Mouse (Mus musculus) gastrocnemius, postnatal 4 days (tissue): ENCODE results near the gene Gsk3a. TPM values are rescaled to one million over a fixed set of nuclear protein-coding genes. Genes with fewer than 3 reads are reported as not detected.

Experiments used
- DNase-seq, 2 experiments: peaks; one replicate each; pipeline ENCODE4 v3.0.0; 2021 to 2022; ENCODE audit warnings: low spot score in 2 of 2, mixed read lengths in 2 of 2
- microRNA-seq: library from miRNA; unstranded; fragments of <30 nt; microRNA quantifications from one replicate; pipeline ENCODE4 v1.2.0, GENCODE M21; 2021
- total RNA-seq, 2 experiments: library from RNA; stranded (reverse); gene quantifications; 2 replicates each; pipeline ENCODE4 v1.2.3; 2021

Gene Gsk3a
- total RNA-seq, 2 experiments from 2014 or later: 62.8 to 63.2 TPM

DNA sequence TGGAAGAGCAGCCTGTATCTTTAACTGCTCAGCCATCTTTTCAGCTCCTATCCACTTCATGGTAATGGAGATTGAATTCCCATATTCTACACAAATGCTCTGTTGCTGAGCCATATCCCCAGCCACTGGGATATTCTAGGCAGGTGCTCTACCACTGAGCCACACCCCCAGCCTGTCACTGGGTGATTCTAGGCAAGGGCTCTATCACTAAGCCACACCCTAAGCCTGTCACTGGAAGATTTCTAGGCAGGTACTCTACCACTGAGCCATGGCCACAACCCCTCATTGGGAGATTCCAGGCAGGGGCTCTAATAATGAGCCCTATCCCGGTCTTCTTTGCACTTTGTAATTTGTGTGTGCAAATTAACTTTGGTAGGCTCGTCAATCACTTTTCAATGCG is 42.5 kb downstream of the Gsk3a start:
- DNase-seq: no peak

GRCm38 (mm10) chr7:25192110-25192509 is 45.5 kb downstream of the Gsk3a start:
- DNase-seq: no peak

DNA sequence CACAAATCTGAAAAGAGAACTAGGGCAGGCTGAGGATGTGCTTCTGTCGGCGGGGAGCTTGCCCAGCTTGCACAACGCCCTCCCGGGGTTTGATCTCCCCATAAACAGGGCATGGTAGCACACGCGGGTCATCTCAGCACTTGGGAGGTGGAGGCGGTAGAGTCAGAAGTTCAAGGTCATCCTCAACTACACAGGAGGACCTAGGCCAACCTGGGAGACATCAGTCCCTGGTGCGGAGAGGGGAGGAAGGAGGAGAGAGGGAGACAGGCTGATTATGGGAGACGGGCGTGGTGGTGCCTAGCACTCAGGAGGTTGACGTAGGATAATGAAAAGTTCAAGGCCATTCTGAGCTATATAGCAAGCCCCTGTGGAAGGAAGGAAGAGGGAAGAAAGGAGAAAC is 46.8 kb downstream of the Gsk3a start:
- DNase-seq: no peak

DNA sequence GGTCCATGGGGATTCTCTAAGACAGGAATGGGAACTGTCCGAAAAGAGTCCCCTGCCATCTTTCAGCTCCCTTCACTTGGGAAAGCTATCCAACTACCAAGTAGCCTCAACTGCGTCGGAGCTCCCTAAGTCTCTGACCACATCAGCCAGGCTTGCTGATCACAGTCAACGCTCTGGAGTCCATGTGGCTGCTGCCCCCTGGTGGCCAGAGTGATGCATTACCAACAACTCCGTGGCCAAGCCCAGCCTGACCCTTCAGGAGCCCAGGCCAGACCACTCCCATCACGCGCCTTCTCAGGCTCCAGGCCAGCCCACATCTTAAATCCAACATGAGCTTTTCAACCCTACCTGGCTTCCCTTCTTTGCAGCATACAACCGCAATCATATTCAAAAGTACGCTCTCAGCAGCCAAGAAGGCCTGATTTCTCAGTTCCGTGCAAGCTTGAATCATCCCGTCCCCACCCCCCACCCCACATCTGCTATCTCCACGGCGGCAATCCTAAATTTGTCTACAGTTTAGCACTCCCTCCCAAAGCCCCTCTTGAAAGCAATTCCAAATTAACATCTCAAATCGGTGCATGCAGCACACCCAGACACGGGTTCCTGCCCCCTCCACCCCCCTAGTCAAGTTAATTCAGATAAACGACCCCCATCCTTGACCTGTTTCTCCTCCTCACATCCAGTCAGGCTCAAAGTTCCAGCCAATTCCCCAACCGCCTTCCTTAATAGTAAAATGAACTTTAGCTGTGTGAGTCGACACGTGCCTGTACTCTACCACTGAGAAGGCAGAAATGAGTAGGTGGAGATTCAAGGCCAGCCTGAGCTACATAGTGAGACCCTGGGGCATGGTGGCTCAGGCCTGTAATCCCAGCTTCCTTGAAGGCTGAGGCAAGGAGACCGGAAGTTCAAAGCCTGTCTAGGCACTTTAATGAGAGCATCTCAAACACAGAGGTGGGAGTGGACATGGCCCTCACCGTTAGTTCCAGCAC is 49.7 kb downstream of the Gsk3a start:
- DNase-seq: peak; percentile 81 to 82

DNA sequence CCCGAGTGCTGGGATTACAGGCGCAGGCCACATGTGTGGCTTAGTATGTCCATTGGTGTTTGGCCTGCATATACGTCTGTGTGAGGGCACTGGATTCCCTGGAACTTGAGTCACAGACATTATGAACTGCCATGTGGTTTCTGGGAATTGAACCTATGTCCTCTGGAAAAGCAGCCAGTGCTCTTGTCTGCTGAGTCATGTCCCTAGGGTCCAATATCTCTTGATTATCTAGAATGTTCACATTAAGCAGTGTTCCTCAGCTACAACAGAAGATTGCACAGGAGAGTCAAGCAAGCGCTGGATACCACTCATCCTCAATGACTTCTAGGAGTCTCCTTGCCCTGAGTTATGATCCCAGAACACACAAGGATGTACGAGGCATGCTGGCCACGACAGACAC is 53.6 kb downstream of the Gsk3a start:
- no peak for DNase-seq

GRCm38 (mm10) chr7:25181814-25182213 is 55.8 kb downstream of the Gsk3a start:
- no peak for DNase-seq

DNA sequence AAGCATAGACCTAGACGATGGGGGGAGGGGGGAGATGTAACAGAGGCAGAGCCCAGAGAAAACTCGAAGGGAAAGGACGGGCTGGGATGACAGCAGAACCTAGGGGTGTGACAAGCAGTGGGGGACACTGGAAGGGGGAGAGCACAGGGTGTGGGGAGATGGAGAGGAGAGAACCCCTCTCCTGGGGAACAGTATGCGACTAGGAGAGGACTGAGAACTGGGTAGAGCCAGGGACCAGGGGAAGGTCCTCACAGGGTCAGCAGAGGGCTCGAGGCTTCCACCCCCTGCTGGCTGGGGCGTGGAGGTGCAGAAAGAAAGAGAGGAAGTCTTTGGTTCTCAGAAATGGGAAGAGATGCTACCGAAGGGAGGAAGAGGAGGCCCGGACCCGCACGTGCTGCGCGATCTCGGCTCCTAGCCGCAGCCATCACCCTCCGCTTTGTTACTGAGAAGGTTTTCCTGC is 56.3 kb downstream of the Gsk3a start:
- DNase-seq: peak in 1 of 2 experiments; percentile 34

- DNase-seq: no peak
These were observed 57.1 kb downstream of the Gsk3a start for GRCm38 (mm10) chr7:25180512-25180911.

- DNase-seq: peak in 1 of 2 experiments; percentile 62
These were observed 58.0 kb downstream of the Gsk3a start, which contains the start of gene Pou2f2 for GRCm38 (mm10) chr7:25179606-25180161. Gene Pou2f2 (minus strand): TSS chr7:25179726.

- no peak for DNase-seq
These were observed 58.7 kb downstream of the Gsk3a start for GRCm38 (mm10) chr7:25178787-25179605.

GRCm38 (mm10) chr7:25178317-25178716 is 59.3 kb downstream of the Gsk3a start:
- no peak for DNase-seq

Small RNA genes lying within 50 kb of the gene (microRNA-seq; reads per million reads assigned to microRNA genes)
- gene Mir7048: not detected

Other genes with a start within 250 kb of the Gsk3a start
- under 1 TPM; 0.20 to 0.44 TPM for gene Atp1a3, start 231.9 kb downstream of the Gsk3a start, total RNA-seq
- gene Grik5, start 165.5 kb downstream of the Gsk3a start, total RNA-seq: 10 to 100 TPM; 14.6 to 17.1 TPM
- gene Zfp574, start 165.3 kb downstream of the Gsk3a start, total RNA-seq: 10 to 100 TPM; 10.7 to 11.4 TPM
- gene Pou2f2, start 58.1 kb downstream of the Gsk3a start, total RNA-seq: under 1 TPM; 0.52 to 0.91 TPM
- gene Dedd2, start 17.2 kb downstream of the Gsk3a start, total RNA-seq: 1 to 10 TPM; 6.6 to 8.3 TPM
- 10 to 100 TPM; 10.6 to 11.3 TPM for gene Zfp526, start 16.4 kb downstream of the Gsk3a start, total RNA-seq
- gene Erf, start 12.9 kb upstream of the Gsk3a start, total RNA-seq: 10 to 100 TPM; 32.7 to 34.6 TPM
- gene Cic, start 29.9 kb upstream of the Gsk3a start, total RNA-seq: 100 to 1,000 TPM; 107 to 113 TPM
- 10 to 100 TPM; 27.1 to 33.1 TPM for gene Pafah1b3, start 60.1 kb upstream of the Gsk3a start, total RNA-seq
- gene Prr19, start 63.6 kb upstream of the Gsk3a start, total RNA-seq: not detected
- gene Tmem145, start 68.3 kb upstream of the Gsk3a start, total RNA-seq: under 1 TPM; 0.23 to 0.29 TPM
- gene Megf8, start 79.3 kb upstream of the Gsk3a start, total RNA-seq: 10 to 100 TPM; 34.9 to 40.4 TPM
- gene Cnfn, start 131.9 kb upstream of the Gsk3a start, total RNA-seq: not detected
- gene Lipe, start 160.9 kb upstream of the Gsk3a start, total RNA-seq: 10 to 100 TPM; 25.4 to 37.7 TPM
- gene Cxcl17, start 175.0 kb upstream of the Gsk3a start, total RNA-seq: not detected
- 1 to 10 TPM; 5.5 to 6.1 TPM for gene Ceacam1, start 239.8 kb upstream of the Gsk3a start, total RNA-seq